Mouse (Mus musculus) activated CD4-positive, CD25-positive, alpha-beta regulatory T cell, adult 4 months (primary cell): ENCODE results near the gene Mkrn2. TPM values are rescaled to one million over a fixed set of nuclear protein-coding genes. Genes with fewer than 3 reads are reported as not detected.
A peak's percentile ranks its signal among the peaks of the same experiment; 100 is the strongest.
"Not testable (repeated sequence)": the region's sequence is repeated elsewhere in the genome, so short reads cannot be mapped to it uniquely, and the experiment has no call there.

Experiments
- ATAC-seq: one replicate; pipeline ENCODE4 v1.8.0; 2017
- polyA plus RNA-seq, 2 experiments: library from polyadenylated mRNA; unstranded; fragments of 100-300 nt; shearing (Covaris generic); gene quantifications; one replicate each; pipeline ENCODE4 v1.2.1; 2017

The Mkrn2 gene
- polyA plus RNA-seq, 2 experiments from 2014 or later = 23.3 to 29.6 TPM

- peak; percentile 49 for ATAC-seq
Observed at GRCm38 (mm10) chr6:115609121-115609520, 7.4 kb downstream of the Mkrn2 start.

- no peak for ATAC-seq
Observed at GRCm38 (mm10) chr6:115610301-115610700, 8.6 kb downstream of the Mkrn2 start.

DNA sequence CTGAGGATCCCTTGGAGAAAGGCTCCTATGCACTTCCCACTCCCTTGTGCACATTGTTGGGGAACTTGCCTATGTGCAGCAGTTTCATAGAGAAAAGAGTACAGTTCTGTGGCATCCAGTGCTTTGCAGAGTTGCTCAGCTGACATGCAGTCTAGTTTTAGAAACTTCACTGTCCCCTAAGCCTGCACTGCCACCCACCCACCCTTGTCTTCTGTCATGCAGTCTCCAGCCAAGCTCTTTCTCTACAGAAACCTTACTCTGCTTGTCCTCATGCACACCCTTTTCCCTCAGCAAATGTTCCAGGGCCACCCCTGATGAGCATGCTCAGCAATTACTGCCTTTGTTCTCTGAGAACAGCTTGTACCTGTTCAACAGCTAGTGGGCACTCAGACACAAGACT, 12.1 kb downstream of the Mkrn2 start:
- ATAC-seq = no peak

DNA sequence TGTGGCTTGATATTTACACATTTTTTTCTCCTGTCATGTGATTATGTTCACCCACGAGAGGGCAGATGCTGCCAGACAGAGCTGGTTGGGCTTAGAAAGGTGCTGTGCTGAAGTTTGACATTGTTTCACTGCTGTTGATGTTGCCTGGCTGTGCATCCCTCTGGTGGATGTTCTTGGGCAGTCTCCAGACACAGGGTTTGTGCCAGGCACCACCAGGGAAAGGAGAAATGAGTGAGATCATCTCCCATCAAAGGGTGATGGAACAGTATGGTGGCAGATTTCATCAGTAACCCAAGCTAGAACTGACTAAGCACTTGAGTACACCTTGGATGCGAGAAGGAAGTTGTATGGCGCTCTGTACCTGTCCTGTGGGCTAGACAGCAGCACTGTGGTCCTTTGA, 14.3 kb downstream of the Mkrn2 start:
- ATAC-seq = no peak

DNA sequence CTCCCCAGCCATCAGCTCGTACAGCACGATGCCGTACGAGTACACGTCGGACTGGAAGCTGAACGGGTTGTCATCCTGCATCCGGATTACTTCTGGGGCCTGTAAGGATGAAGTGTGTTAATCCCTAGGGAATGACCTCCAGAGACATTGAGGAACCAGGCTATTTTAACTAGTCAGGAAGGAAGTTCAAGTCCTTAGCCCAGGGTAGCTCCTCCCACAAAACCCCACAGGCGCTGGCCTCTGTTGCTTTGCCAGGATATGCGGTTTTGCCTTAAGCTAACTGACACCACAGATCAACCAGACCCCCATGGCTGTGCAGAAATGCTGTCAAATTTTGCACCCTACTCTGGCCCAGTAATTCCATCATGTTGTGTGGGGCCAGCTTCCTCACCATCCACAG, 18.1 kb downstream of the Mkrn2 start:
- peak; percentile 36 for ATAC-seq

GRCm38 (mm10) chr6:115620942-115621341, 19.2 kb downstream of the Mkrn2 start:
- no peak for ATAC-seq

GRCm38 (mm10) chr6:115626121-115626520, 24.4 kb downstream of the Mkrn2 start:
- ATAC-seq = no peak

DNA sequence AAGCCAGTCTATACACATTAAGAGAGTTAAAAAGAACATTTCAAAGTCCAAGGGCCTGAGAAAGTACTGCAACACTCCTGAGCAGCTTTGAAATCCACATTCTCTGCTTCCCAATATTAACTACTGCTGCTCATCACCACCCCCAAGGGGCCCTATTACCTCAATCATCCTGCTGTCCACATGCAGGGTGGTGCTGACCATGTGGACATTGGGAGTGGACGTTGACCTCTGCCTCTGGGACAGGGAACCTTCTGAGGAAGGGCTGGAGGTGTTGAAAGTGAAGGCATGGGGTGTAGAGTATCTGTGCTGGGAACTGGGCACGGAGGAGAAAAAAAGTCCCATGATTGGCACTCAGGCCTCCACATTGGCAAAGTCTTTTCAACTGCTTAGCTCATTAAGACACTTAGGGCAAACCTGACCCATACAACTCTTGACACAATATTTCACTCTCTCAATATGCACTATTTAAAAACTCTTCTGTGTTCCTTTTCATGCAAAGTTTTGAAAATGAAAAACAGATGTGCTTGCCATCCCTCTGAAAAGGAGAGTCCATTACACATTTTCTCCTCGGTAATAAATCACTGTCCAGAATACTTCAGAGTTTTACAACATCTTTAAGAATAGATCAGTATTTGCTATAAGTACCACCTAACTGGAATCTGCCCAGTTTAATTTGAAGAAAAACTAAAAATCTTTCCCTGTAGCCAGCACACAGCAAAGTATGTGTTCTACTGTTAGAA, 29.5 kb downstream of the Mkrn2 start:
- no peak for ATAC-seq

GRCm38 (mm10) chr6:115634015-115634414, 32.3 kb downstream of the Mkrn2 start:
- ATAC-seq = no peak

DNA sequence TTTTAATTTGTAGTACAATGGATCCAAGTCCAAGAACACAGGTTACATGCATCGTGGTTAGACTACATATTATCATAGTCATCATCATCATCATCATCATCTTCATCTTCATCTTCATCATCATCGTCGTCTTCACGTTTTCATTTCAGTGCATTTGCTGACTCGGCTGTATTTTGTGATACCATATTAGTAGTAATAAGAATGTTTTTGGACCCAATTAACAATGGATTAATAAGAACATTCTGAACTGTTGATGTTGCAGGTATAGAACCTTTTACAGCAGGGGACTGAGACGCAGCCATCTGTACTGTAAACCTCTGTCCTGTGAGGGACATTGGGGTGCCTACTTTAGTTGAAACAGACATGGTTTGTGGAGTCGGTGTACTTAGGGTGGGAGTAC, 36.5 kb downstream of the Mkrn2 start:
- ATAC-seq = not testable (repeated sequence)

DNA sequence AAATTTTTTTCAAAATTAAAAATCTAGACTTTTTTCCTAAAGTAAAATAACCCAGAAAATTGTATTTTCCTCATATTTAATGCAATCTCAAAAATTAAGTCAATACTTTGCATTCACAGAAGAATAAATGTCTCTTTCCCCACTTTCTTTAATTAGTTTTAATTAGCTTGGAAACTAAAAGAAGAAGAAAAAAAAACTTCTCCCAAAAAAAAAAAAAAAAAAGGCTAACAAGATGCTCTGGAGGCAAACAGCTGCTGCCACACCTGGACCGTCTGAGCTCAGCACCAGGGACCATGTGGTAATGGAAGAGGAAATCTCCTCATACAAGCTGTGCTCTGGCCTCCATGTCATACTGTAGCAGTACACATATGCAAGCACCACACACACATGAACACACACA, 41.6 kb downstream of the Mkrn2 start:
- no peak for ATAC-seq

DNA sequence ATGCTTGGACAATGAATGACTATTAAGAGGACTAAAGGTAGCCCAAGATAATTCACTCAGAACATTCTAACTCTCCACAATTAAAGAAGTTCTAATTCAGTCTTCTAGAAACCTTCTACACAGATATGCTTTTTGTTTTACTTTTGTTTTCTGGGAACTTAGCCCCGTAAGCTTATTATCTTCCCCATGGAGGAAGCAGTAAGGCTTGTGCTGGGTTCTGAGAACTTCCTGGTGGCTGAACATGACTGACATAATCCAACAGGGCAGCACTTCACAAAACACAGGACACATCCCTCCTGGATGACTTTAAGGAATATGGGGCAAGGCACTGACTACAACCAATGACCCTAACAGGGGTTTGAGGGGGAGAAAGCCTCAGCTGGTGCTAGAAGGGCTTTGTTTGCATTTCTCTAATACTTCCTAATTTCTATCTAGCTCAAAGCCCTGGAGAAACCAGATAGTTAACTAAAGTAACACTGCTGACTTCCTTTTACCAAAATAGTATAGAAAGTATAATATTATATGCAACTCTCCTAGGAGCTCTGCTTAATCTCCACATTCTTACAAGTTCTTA, 48.2 kb downstream of the Mkrn2 start:
- peak; percentile 61 for ATAC-seq

DNA sequence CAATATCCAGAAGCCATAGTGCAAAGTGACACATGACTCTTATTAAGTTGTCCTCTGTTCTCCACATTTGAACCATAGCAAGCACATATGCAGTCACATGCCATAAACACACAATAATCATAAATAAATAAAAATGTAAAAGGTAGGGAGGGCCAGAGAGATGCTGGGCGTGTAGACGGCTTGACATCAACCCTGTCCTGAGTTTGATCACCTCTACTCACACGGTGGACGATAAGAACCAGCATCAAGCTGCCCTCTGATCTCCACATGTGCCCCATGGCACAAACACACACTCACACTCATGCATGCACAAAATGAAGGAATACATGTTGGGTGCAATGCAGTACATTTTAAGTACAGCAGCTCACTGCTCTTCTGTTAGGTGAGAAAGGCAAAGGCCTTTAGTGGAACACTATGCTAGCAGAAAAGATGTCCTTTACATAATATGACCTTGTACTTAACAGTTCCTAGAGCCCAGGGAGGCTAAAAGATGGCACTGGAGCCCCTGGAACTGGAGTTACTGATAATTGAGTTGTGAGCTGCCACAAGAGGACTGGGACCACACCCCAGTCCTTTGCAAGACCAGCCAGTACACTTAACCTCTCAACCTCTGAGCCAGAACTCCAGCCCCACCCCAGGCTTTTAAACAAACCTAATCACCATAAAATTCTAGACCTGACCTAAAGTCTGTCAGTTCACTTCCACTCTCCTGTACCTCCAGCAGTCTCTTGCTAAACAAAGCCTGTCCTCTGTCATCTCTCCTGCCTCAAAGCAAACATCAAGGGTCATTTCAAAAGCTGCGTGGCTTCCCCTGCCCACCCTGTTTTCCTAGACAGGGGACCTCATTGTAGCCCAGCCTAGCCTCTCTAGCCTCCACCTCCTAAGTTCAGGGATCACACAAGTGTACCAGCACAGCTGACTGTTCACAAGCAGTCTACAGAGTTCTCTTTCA, 49.0 kb downstream of the Mkrn2 start:
- no peak for ATAC-seq

- ATAC-seq = no peak
Observed at GRCm38 (mm10) chr6:115651719-115652118, 50.0 kb downstream of the Mkrn2 start.

GRCm38 (mm10) chr6:115653939-115654338, 52.2 kb downstream of the Mkrn2 start:
- no peak for ATAC-seq

DNA sequence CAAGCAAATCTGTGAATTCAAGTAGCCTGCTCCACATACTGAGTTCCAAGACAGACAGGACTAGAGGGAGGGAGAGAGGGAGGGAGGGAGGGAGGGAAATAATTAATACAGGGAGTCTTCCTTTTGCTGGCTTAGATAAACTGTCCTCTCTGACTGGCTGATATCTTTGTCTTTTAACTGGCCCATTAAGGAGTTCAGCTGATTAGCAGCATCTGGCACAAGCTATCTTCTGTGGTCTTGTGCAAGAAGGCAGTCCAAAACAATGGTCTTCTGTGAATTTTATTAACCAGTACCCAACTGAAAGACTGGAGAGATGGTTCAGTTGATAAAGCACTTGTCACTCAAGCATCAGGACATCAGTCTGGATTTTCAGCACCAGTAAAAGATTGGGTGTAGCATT, 57.1 kb downstream of the Mkrn2 start:
- no peak for ATAC-seq

GRCm38 (mm10) chr6:115664268-115664667, 62.6 kb downstream of the Mkrn2 start:
- no peak for ATAC-seq

GRCm38 (mm10) chr6:115666641-115667040, 64.9 kb downstream of the Mkrn2 start:
- ATAC-seq = no peak

Other genes with a start within 250 kb of the Mkrn2 start
- 1 to 10 TPM in 1 of 2 experiments, under 1 TPM in 1; 0.78 to 1.6 TPM for gene Pparg, start 241.0 kb upstream of the Mkrn2 start, polyA plus RNA-seq
- 10 to 100 TPM in 1 of 2 experiments, 1 to 10 TPM in 1; 9.8 to 12.4 TPM for gene Tsen2, start 57.2 kb upstream of the Mkrn2 start, polyA plus RNA-seq
- under 1 TPM; 0.19 to 0.40 TPM for gene Mkrn2os, start 9.3 kb upstream of the Mkrn2 start, polyA plus RNA-seq
- gene Raf1, start 74.7 kb downstream of the Mkrn2 start, polyA plus RNA-seq = 10 to 100 TPM; 38.6 to 48.2 TPM
- not detected for gene Tmem40, start 160.5 kb downstream of the Mkrn2 start, polyA plus RNA-seq
- 1 to 10 TPM; 2.3 to 3.3 TPM for gene Cand2, start 172.6 kb downstream of the Mkrn2 start, polyA plus RNA-seq
- 1,000 to 10,000 TPM; 7,828 to 8,360 TPM for gene Rpl32, start 206.8 kb downstream of the Mkrn2 start, polyA plus RNA-seq
- gene Efcab12, start 236.5 kb downstream of the Mkrn2 start, polyA plus RNA-seq = under 1 TPM; 0.19 to 0.24 TPM